Mouse (Mus musculus) G1E (cell line): ENCODE results near the gene Map3k6. TPM values are rescaled to one million over a fixed set of nuclear protein-coding genes. Genes with fewer than 3 reads are reported as not detected.

Experiments used
- ATAC-seq: 2 replicates; pipeline ENCODE4 v1.8.0; 2016; ENCODE audit warnings: mild to moderate bottlenecking; ENCODE audit not compliant: insufficient number of reproducible peaks, poor library complexity, low FRiP score, severe bottlenecking; ENCODE audit errors: extremely low read depth
- DNase-seq: peaks from one replicate; pipeline ENCODE4 v3.0.0; 2012; ENCODE audit warnings: low spot score
- H3K27me3 ChIP-seq: 2 replicates; pipeline ENCODE4 v1.6.1; 2012; ENCODE audit warnings: mild to moderate bottlenecking, low read length, inconsistent platforms; ENCODE audit not compliant: insufficient read depth
- H3K36me3 ChIP-seq: replicated peaks from 2 replicates; pipeline ENCODE3; 2012; ENCODE audit warnings: mild to moderate bottlenecking, inconsistent platforms
- H3K4me1 ChIP-seq: 2 replicates; pipeline ENCODE4 v1.6.1; 2012; ENCODE audit warnings: low read depth, low read length, inconsistent platforms, mixed read lengths; ENCODE audit not compliant: insufficient read depth
- H3K4me3 ChIP-seq: 2 replicates; pipeline ENCODE4 v1.5.1; 2012; ENCODE audit warnings: low read depth, mild to moderate bottlenecking, inconsistent platforms, low read length, moderate library complexity, mixed read lengths
- H3K9me3 ChIP-seq: replicated peaks from 2 replicates; pipeline ENCODE4 v1.6.1; 2012; ENCODE audit warnings: inconsistent platforms
- CTCF ChIP-seq: IDR thresholded peaks from 2 replicates; pipeline ENCODE4 v1.5.1; 2012; ENCODE audit warnings: low read depth, low read length, inconsistent platforms, mixed read lengths
- GATA1 ChIP-seq: IDR thresholded peaks from 2 replicates; pipeline ENCODE4 v1.6.1; 2012; ENCODE audit warnings: borderline replicate concordance, low read length, inconsistent platforms, mixed read lengths
- GATA2 ChIP-seq: IDR thresholded peaks from 2 replicates; pipeline ENCODE4 v1.6.1; 2012; ENCODE audit warnings: low read depth, low read length, inconsistent platforms, borderline replicate concordance
- POLR2AphosphoS5 ChIP-seq: IDR thresholded peaks from 2 replicates; pipeline ENCODE4 v1.6.1; 2012; ENCODE audit warnings: low read depth, low read length, inconsistent platforms; ENCODE audit not compliant: insufficient replicate concordance
- TAL1 ChIP-seq: conservative IDR thresholded peaks from 2 replicates; pipeline ENCODE4 v1.6.1; 2012; ENCODE audit warnings: low read depth, low read length, inconsistent platforms, mixed read lengths
- polyA plus RNA-seq: library from polyadenylated mRNA; stranded (reverse); fragments of >175 nt; gene quantifications from 2 replicates; pipeline ENCODE4 v1.2.3, GENCODE M21; 2012
- total RNA-seq, 2 experiments: library from RNA; stranded (forward) in 1 of 2; stranded (reverse) in 1 of 2; fragments of 200-1000 nt in 1 of 2; fragments of >200 nt in 1 of 2; fragmentation: Nextera tagmentation in 1 of 2; gene quantifications; 2 replicates each; pipeline ENCODE4 v1.2.3; 2014 to 2017

Map3k6 gene
- total and polyA plus RNA-seq, 3 experiments, result 27.6 to 85.3 (median 28.4) TPM

DNA sequence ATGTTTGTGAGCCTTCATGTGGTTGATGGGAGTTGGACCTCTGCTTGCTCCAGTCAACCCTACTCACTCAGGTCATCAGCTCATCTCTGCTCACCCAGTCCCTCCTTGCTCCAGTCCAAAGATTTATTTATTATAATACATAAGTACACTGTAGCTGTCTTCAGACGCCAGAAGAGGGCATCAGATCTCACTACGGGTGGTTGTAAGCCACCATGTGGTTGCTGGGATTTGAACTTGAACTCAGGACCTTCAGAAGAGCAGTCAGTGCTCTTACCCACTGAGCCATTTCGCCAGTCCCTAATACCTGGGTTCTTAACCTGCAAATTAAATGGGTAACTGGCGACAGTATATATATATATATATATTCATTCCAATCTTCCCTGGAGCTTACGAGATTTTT, 5.2 kb upstream of the Map3k6 start:
- peaks cover 61% of the 10 kb centered on the region for H3K4me1 ChIP-seq
- no peak for DNase-seq
- peaks cover 5% of the 10 kb centered on the region for H3K36me3 ChIP-seq
- peaks cover 4% of the 10 kb centered on the region; the same call in 1 of the 2 replicates for H3K9me3 ChIP-seq
- ATAC-seq, result no peak
- no peak overlapping the region for H3K4me3 ChIP-seq
- peaks cover 2% of the 10 kb centered on the region; the same call in 1 of the 2 replicates for H3K27me3 ChIP-seq
- no peak for TF ChIP-seq CTCF
- TF ChIP-seq POLR2AphosphoS5, result no peak
- TF ChIP-seq GATA2, result no peak
- no peak for TF ChIP-seq TAL1
- no peak for TF ChIP-seq GATA1

- Histone ChIP-seq H3K9me3 (peaks cover 4% of the 10 kb centered on the region; the same call in 1 of the 2 replicates), H3K27me3 (no peaks in the 10 kb centered on the region; the same call in 1 of the 2 replicates), H3K4me1 (peaks cover 73% of the 10 kb centered on the region), H3K36me3 (peaks cover 14% of the 10 kb centered on the region), H3K4me3 (no peak overlapping the region; the same call in 1 of the 2 replicates)
- DNase-seq (peak; percentile 86), ATAC-seq (peak; percentile 46; the same call in 1 of the 2 replicates)
- TF ChIP-seq POLR2AphosphoS5 (no peak), TAL1 (peak; percentile 57)
Measured at GRCm38 (mm10) chr4:133237911-133238310, 2.7 kb upstream of the Map3k6 start.

DNA sequence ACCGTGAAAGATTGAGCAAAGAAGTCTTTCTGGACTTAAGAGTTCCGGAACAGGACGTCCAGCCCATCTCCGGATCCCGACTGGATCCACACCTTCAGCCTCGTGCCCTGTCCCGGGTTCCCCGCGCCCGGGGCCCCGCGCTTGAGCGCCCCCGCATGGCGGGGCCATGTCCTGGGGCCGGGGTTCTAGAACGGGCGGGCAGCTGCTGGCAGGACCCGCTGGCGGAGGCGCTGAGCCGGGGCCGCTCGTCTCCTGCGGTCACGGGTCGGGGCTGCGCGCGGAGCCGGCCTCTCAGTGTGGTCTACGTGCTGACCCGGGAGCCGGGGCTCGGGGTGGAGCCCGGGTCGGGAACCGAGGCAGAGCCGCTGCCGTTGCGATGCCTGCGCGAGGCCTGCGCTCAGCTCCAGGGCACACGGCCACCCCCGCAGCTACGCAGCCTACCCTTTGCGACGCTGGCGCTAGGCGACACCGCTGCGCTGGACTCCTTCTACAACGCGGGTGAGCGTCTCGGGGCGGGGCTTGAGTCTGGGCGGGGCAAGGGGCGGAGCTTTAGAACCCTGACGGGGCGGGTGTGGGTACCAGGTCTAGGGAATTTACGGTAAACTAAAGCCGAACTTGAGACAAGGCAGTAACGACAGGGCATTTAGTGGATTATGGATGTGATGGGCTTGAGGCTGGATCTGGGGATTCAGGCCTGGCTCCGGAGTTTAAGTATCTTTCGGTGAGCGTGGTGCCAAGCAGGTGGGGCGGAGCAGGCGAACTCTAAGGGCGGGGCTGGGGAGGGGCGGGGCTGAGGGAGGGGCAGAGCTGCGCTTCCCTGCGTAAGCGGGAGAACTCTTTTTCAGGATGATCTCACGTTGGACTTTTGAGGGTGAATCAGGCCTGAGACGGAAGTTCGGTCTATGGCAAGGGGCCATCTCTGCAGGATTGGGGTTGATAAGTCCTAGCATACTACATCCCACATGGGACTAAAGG, 603 bp downstream of the Map3k6 start:
- ATAC-seq (peak; percentile 55), DNase-seq (peak; percentile 76)
- peaks cover 84% of the 10 kb centered on the region for H3K4me1 ChIP-seq
- TF ChIP-seq CTCF (no peak), GATA1 (no peak), TAL1 (no peak), POLR2AphosphoS5 (no peak), GATA2 (no peak)
- H3K36me3 ChIP-seq, result peaks cover 45% of the 10 kb centered on the region
- H3K9me3 ChIP-seq, result peaks cover 4% of the 10 kb centered on the region; the same call in 1 of the 2 replicates
- H3K27me3 ChIP-seq, result no peaks in the 10 kb centered on the region
- peak overlapping the region; percentile 84 for H3K4me3 ChIP-seq

- no peak for DNase-seq
- H3K36me3 ChIP-seq, result peaks cover 52% of the 10 kb centered on the region
- ATAC-seq, result no peak
- H3K4me1 ChIP-seq, result peaks cover 84% of the 10 kb centered on the region
- TF ChIP-seq GATA1 (no peak), GATA2 (no peak), TAL1 (no peak), POLR2AphosphoS5 (no peak), CTCF (no peak)
- H3K27me3 ChIP-seq, result no peaks in the 10 kb centered on the region
- peak overlapping the region; percentile 84 for H3K4me3 ChIP-seq
- peaks cover 4% of the 10 kb centered on the region; the same call in 1 of the 2 replicates for H3K9me3 ChIP-seq
Measured at GRCm38 (mm10) chr4:133241910-133242309, 1.3 kb downstream of the Map3k6 start.

- Histone ChIP-seq H3K36me3 (peaks cover 59% of the 10 kb centered on the region), H3K4me1 (peaks cover 87% of the 10 kb centered on the region), H3K9me3 (peaks cover 1% of the 10 kb centered on the region; the same call in 1 of the 2 replicates), H3K4me3 (peak overlapping the region; percentile 65; the same call in 1 of the 2 replicates), H3K27me3 (no peaks in the 10 kb centered on the region)
- no peak for ATAC-seq
- no peak for DNase-seq
- TF ChIP-seq POLR2AphosphoS5 (no peak), GATA1 (no peak), GATA2 (no peak), CTCF (no peak), TAL1 (no peak)
Measured at GRCm38 (mm10) chr4:133242710-133243109, 2.1 kb downstream of the Map3k6 start.

DNA sequence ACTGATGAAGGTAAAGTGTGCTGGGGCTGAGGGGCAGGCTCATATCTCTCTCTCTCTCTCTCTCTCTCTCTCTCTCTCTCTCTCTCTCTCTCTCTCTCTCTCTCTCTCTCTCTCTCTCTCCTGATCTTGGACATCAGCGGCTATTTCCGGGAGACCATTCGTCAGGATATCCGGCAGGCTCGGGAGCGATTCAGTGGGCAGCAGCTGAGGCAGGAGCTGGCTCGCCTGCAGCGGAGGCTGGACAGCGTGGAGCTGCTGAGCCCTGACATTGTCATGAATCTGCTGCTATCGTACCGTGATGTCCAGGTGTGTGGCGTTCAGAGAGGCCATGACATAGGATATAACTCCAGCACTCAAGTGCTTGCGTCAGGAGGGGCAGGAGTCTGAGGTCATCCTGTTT, 2.9 kb downstream of the Map3k6 start:
- H3K4me1 ChIP-seq, result peaks cover 89% of the 10 kb centered on the region
- DNase-seq (no peak), ATAC-seq (no peak)
- H3K27me3 ChIP-seq, result no peaks in the 10 kb centered on the region
- H3K36me3 ChIP-seq, result peaks cover 65% of the 10 kb centered on the region
- H3K9me3 ChIP-seq, result no peaks in the 10 kb centered on the region
- TF ChIP-seq POLR2AphosphoS5 (no peak), GATA1 (no peak), TAL1 (no peak), CTCF (no peak)
- H3K4me3 ChIP-seq, result peak overlapping the region; percentile 61; the same call in 1 of the 2 replicates
